Mouse (Mus musculus) lung, postnatal 0 days (tissue): ENCODE results near the gene Erc1.

ENCODE experiments used
- CTCF ChIP-seq: IDR thresholded peaks from 2 replicates; pipeline ENCODE4 v1.5.1; 2016; ENCODE audit warnings: antibody characterized with exemption, mild to moderate bottlenecking
- EP300 ChIP-seq: IDR thresholded peaks from 2 replicates; pipeline ENCODE4 v1.6.1; 2016; ENCODE audit warnings: antibody characterized with exemption, mild to moderate bottlenecking, control low read depth

DNA sequence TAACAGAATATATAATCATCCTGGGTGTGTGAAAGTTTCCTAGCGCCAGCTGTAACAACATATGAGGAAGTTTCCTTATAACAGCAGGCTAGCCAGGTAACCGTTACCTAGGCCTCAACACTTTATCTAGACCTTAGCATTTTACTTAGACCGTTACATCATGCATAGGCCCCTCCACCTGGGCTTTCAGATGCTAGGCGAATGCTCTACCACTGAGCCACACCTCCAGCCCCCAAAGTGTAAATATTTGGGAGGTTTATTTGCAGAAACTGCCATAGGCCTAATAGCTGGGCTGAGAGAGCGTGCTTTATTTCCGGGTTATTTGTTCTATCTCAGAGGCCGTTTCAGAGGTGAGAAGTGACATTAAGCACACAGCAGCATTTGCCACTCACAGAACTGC, 289.1 kb downstream of the Erc1 start:
- TF ChIP-seq CTCF (no peak), EP300 (no peak)
